Mouse (Mus musculus): ENCODE measurements around the gene Tmem81. TPM values are rescaled to one million over a fixed set of nuclear protein-coding genes. Genes with fewer than 3 reads are reported as not detected.
A peak's percentile ranks its signal among the peaks of the same experiment; 100 is the strongest.

Gene Tmem81
- total RNA-seq, 2 experiments from 2014 or later, result 1.4 to 1.5 TPM

DNA sequence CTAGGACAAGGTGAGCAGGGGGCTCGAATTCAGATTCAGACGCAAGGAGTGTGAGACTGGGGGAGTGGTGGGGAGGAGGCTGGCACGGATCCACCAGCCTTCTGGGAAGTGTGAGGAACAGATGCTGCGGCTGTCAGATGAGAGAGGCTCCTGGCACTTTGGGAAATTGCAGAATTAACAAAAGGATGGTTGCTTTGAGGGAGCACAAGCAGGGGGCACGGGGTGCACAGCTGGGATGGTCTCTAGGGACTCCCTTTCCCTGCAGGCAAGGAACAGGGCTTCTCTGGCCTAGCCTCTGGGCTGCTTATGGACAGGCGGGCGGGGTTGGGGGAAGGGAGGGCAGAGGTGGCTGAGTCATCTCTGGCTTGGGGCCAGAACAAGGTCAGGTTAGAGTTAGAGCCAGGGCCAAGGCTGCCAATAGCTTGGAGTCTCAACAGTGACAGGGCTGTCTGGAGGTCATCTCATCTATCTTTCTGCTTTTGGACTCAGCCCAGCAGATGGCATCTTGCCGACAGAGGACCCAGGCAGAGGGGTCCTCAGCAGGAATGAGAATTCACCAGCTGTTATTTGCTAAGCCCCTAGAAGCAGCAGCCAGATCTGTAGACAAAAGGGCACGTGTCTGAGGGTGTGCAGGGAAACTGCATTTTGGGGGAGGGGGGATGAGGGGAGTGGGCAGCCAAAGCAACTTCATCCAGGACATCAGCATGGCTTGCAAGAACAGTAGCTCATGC is 52.0 kb downstream of the Tmem81 start:
- intact Hi-C loops (cut with DNase I), result no loop called here
- DNase-seq, result peak; percentile 55 to 58

Other genes with a start within 250 kb of the Tmem81 start
- 10 to 100 TPM; 14.3 to 19.1 TPM for gene Klhdc8a, start 207.6 kb upstream of the Tmem81 start, total RNA-seq (2021)
- gene Nuak2, start 190.1 kb upstream of the Tmem81 start, total RNA-seq (2021), result 1 to 10 TPM; 3.7 to 3.8 TPM
- gene Tmcc2, start 114.9 kb upstream of the Tmem81 start, total RNA-seq (2021), result 10 to 100 TPM; 18.2 to 19.7 TPM
- gene Dstyk, start 88.7 kb upstream of the Tmem81 start, total RNA-seq (2021), result 10 to 100 TPM; 16.6 to 17.0 TPM
- gene Rbbp5, start 28.9 kb upstream of the Tmem81 start, total RNA-seq (2021), result 10 to 100 TPM; 19.2 to 22.0 TPM
- gene Cntn2, start 37.0 kb downstream of the Tmem81 start, total RNA-seq (2021), result 1 to 10 TPM; 2.8 to 4.1 TPM
- gene Nfasc, start 235.6 kb downstream of the Tmem81 start, total RNA-seq (2021), result under 1 TPM; 0.19 to 0.33 TPM

Measured in heart, postnatal 36 days (tissue).